Mouse (Mus musculus) limb, embryonic 10.5 days (tissue): ENCODE results near the gene Ttc28. TPM values are rescaled to one million over a fixed set of nuclear protein-coding genes. Genes with fewer than 3 reads are reported as not detected.
A peak's percentile ranks its signal among the peaks of the same experiment; 100 is the strongest.

ENCODE experiments used
- DNase-seq: peaks from one replicate; pipeline ENCODE4 v3.0.0-alpha.2; 2017; ENCODE audit warnings: low spot score
- H3K27ac ChIP-seq: fragments of 300-500 bp; sonication (generic); 2 replicates; pipeline ENCODE4 v1.5.1; 2016; ENCODE audit warnings: mild to moderate bottlenecking
- H3K27me3 ChIP-seq: fragments of 300-500 bp; sonication (generic); 2 replicates; pipeline ENCODE4 v1.6.1; 2016; ENCODE audit warnings: low read depth, mild to moderate bottlenecking; ENCODE audit not compliant: poor library complexity, severe bottlenecking
- H3K36me3 ChIP-seq: fragments of 300-500 bp; sonication (generic); 2 replicates; pipeline ENCODE4 v1.6.1; 2016; ENCODE audit warnings: mild to moderate bottlenecking, moderate library complexity
- H3K4me1 ChIP-seq: fragments of 300-500 bp; sonication (generic); 2 replicates; pipeline ENCODE4 v1.6.1; 2016
- H3K4me3 ChIP-seq: fragments of 300-500 bp; sonication (generic); 2 replicates; pipeline ENCODE4 v1.5.1; 2016; ENCODE audit warnings: mild to moderate bottlenecking, moderate library complexity
- H3K9me3 ChIP-seq: fragments of 300-500 bp; sonication (generic); replicated peaks from 2 replicates; pipeline ENCODE4 v1.6.1; 2016; ENCODE audit warnings: mild to moderate bottlenecking
- WGBS: fragments of 180-500 bp; shearing (Covaris S2); methylation state at CpG from one replicate; pipeline ENCODE4 v1.1.7; 2016; 5-methylcytosine and 5-hydroxymethylcytosine counted together
- polyA plus RNA-seq: library from polyadenylated mRNA; unstranded; fragments of >200 nt; fragmentation: Nextera tagmentation; extraction: Ambion mirVana; gene quantifications from 2 replicates; pipeline ENCODE4 v1.2.1, GENCODE M21; 2016

Ttc28 gene
- polyA plus RNA-seq, 1 experiment from 2014 or later, result 15.1 TPM

DNA sequence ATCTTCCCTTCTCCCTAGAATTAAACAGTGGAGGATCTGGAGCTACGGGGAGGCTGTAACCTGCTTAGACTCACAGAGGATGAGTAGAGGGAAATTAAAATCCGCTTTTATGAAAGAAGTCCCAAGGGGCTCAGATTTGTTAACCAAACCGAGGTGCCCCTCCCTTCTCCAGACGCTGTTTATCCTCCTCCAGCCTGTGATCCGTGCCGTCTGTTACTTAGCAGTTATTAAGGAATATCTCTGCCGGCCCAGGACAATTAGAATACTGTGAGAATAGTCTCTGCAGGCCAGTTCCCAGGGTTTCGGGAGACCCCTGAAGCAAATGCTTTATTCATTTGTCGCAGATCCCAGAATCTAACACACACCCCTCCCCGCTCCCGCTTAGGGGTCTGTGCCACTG is 283.8 kb downstream of the Ttc28 start:
- 62% methylated on average over 11 of the region's 11 CpGs for WGBS
- Histone ChIP-seq H3K9me3 (no peaks in the 10 kb centered on the region), H3K4me3 (no peak overlapping the region), H3K36me3 (no peaks in the 10 kb centered on the region), H3K27ac (no peak overlapping the region), H3K4me1 (peaks cover 72% of the 10 kb centered on the region), H3K27me3 (0 out of 2 replicates have a peak, but pooled peaks cover 10% of the 10 kb centered on the region)
- DNase-seq, result no peak

DNA sequence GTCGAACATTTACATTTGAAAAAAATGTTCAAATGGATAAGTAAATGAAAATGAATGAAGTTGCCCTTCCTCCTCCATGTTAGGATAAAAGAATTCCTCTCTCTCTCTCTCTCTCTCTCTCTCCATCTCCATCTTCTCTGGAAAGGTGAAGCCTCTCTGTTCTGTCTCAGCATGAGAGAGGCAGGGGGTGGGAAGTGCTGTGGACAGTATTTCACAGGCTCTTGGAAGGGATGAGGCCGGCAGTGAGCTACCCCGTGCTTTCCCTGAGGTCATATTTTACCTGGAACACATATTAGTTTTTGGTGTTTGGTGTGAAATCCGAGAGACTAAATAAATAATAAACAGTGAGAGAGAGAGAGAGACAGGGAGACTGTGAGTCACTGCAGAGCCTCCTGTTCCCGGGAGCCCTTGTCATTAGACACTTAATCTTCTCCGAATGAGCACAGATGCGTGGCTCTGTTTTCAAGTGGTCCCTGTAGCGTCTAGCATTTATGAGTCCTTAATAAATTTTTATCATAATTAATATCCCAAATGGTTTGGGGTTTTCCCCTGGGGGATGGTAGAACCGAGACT is 284.8 kb downstream of the Ttc28 start:
- 22% methylated on average over 9 of the region's 9 CpGs for WGBS
- Histone ChIP-seq H3K4me3 (no peak overlapping the region), H3K36me3 (no peaks in the 10 kb centered on the region), H3K27me3 (0 out of 2 replicates have a peak, but pooled peaks cover 10% of the 10 kb centered on the region), H3K4me1 (peaks cover 68% of the 10 kb centered on the region), H3K9me3 (no peaks in the 10 kb centered on the region), H3K27ac (no peak overlapping the region)
- DNase-seq, result no peak

DNA sequence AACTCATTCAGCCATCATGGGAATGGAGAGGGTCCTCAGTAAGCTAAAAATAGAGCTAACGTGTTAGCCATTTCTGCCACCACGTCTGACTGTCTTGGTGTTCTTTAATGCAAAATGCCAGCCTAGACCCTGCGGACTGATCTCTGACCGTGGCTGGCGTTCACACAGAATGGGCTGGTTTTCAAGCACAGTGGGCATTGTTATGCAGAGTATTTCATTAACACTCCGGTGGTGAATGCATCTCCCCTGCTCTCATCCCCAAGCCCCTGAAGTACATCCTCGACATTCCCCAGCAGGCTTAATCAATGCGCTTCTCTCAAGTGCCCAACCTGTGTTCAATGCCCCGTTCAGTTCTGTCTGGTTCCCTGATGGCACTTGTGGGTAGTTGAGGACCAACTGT is 290.8 kb downstream of the Ttc28 start:
- WGBS, result 53% methylated on average over 9 of the region's 9 CpGs
- no peak for DNase-seq
- H3K36me3 ChIP-seq, result peaks cover 3% of the 10 kb centered on the region; the same call in 1 of the 2 replicates
- no peak overlapping the region for H3K27ac ChIP-seq
- no peaks in the 10 kb centered on the region for H3K27me3 ChIP-seq
- no peak overlapping the region for H3K4me3 ChIP-seq
- peaks cover 41% of the 10 kb centered on the region for H3K4me1 ChIP-seq
- H3K9me3 ChIP-seq, result no peaks in the 10 kb centered on the region

- 47% methylated on average over 12 of the region's 12 CpGs for WGBS
- Histone ChIP-seq H3K27ac (0 out of 2 replicates have a peak overlapping the region, but pooled peaks have one; percentile 27), H3K27me3 (no peaks in the 10 kb centered on the region), H3K4me3 (peak overlapping the region; percentile 18; the same call in 1 of the 2 replicates), H3K9me3 (no peaks in the 10 kb centered on the region), H3K4me1 (peaks cover 72% of the 10 kb centered on the region), H3K36me3 (peaks cover 5% of the 10 kb centered on the region; the same call in 1 of the 2 replicates)
- no peak for DNase-seq
These were observed 295.8 kb downstream of the Ttc28 start for GRCm38 (mm10) chr5:111175410-111175809.

DNA sequence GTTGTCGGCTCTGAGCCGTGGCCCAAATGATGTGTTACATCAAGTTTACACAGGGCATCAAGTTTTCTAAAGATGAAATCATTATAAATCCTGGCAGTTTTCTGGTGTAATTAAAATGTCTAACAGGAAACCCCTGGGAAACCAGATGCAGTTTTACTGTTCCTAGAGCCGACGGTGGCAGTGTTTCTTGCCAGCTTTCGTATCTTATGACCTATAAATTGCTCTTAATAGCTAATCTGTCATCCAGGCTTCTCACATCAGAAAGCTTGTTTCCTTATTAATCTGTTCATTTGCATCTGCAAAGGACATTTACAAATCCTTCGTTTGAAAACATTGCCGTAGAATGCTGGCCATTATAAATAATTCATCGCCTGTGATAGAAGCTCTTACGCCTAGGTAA is 296.2 kb downstream of the Ttc28 start:
- Histone ChIP-seq H3K27me3 (no peaks in the 10 kb centered on the region), H3K36me3 (peaks cover 3% of the 10 kb centered on the region; the same call in 1 of the 2 replicates), H3K9me3 (no peaks in the 10 kb centered on the region), H3K4me3 (peak overlapping the region; percentile 18; the same call in 1 of the 2 replicates), H3K27ac (0 out of 2 replicates have a peak overlapping the region, but pooled peaks have one; percentile 27), H3K4me1 (peaks cover 76% of the 10 kb centered on the region)
- 50% methylated on average over 9 of the region's 9 CpGs for WGBS
- DNase-seq, result no peak

DNA sequence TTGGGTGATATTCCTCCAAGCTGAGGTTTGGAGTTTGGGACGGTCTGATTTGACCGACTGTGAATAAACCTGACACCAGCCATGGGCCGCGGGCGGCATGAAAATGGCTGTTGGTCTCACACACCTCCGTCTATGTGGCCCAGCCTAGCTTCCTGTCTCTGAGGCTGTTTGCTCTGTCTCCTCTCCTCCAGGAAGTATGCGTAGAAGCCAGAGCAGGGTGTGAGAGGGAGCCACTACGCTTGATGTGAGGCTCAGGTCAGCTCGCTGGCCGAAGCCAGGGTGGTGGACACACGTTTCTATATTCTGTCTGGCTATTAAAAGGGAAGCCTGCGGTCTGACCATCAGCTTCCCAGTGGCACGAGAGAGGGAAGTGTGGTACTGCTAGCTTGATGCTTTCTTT is 296.8 kb downstream of the Ttc28 start:
- 92% methylated on average over 13 of the region's 13 CpGs for WGBS
- Histone ChIP-seq H3K4me3 (no peak overlapping the region), H3K27me3 (no peaks in the 10 kb centered on the region), H3K27ac (peak overlapping the region; percentile 56; the same call in 1 of the 2 replicates), H3K36me3 (0 out of 2 replicates have a peak, but pooled peaks cover 3% of the 10 kb centered on the region), H3K9me3 (no peaks in the 10 kb centered on the region), H3K4me1 (peaks cover 80% of the 10 kb centered on the region)
- no peak for DNase-seq

GRCm38 (mm10) chr5:111178324-111179076 is 298.9 kb downstream of the Ttc28 start:
- peaks cover 82% of the 10 kb centered on the region for H3K4me1 ChIP-seq
- peak; percentile 61 for DNase-seq
- H3K36me3 ChIP-seq, result peaks cover 11% of the 10 kb centered on the region
- WGBS, result 50% methylated on average over 21 of the region's 21 CpGs
- no peaks in the 10 kb centered on the region for H3K9me3 ChIP-seq
- H3K27me3 ChIP-seq, result no peaks in the 10 kb centered on the region
- H3K4me3 ChIP-seq, result 0 out of 2 replicates have a peak overlapping the region, but pooled peaks have one; percentile 20
- peak overlapping the region; percentile 80 for H3K27ac ChIP-seq

- Histone ChIP-seq H3K4me3 (no peak overlapping the region), H3K27me3 (no peaks in the 10 kb centered on the region), H3K4me1 (peaks cover 78% of the 10 kb centered on the region), H3K9me3 (no peaks in the 10 kb centered on the region), H3K36me3 (peaks cover 16% of the 10 kb centered on the region), H3K27ac (peak overlapping the region; percentile 80; the same call in 1 of the 2 replicates)
- no peak for DNase-seq
- 77% methylated on average over 7 of the region's 7 CpGs for WGBS
These were observed 300.0 kb downstream of the Ttc28 start for GRCm38 (mm10) chr5:111179651-111180050.

GRCm38 (mm10) chr5:111180091-111181053 is 300.8 kb downstream of the Ttc28 start:
- Histone ChIP-seq H3K36me3 (peaks cover 16% of the 10 kb centered on the region), H3K4me1 (peaks cover 70% of the 10 kb centered on the region), H3K27me3 (no peaks in the 10 kb centered on the region), H3K4me3 (no peak overlapping the region), H3K9me3 (no peaks in the 10 kb centered on the region), H3K27ac (peak overlapping the region; percentile 80)
- 77% methylated on average over 25 of the region's 25 CpGs for WGBS
- no peak for DNase-seq

DNA sequence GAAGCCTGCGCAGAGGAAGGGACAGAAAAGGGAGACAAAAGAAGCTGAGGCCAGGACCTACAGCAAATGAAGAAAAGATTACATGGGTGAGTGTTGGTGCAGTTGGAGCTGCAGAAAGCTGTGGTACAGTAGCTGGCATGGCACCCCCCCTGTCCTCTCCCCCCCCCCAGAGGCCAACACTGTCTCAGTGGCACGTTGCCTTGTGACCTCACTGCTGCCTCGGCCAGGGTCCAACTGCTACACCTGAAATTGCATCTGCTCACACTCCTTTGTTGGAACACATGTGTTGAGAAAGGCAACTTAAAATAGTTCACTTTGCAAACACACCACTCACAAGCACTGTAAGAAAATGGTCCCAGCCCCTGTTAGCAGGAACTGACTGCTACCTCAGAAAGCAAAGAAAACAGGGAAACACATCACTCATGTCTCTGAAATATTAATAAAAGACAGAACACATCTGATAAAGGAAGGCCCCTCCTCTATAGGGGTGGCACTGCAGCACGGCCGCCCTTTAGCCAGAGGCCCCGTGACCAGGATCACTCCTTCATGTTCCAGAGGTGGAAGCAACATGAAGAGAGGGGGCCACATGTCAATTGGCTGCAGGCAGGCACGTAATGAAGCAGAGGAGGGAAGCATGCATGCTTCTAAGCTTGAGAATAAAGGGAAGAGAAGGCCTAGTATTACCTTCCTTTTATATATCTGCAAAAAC is 301.8 kb downstream of the Ttc28 start:
- H3K27me3 ChIP-seq, result no peaks in the 10 kb centered on the region
- DNase-seq, result no peak
- no peak overlapping the region for H3K4me3 ChIP-seq
- WGBS, result 88% methylated on average over 7 of the region's 7 CpGs
- H3K9me3 ChIP-seq, result no peaks in the 10 kb centered on the region
- H3K27ac ChIP-seq, result peak overlapping the region; percentile 80
- H3K4me1 ChIP-seq, result peaks cover 65% of the 10 kb centered on the region
- H3K36me3 ChIP-seq, result peaks cover 16% of the 10 kb centered on the region

GRCm38 (mm10) chr5:111186600-111186999 is 307.0 kb downstream of the Ttc28 start:
- no peaks in the 10 kb centered on the region for H3K27me3 ChIP-seq
- H3K9me3 ChIP-seq, result no peaks in the 10 kb centered on the region
- H3K27ac ChIP-seq, result no peak overlapping the region
- no peak overlapping the region for H3K4me3 ChIP-seq
- no peak for DNase-seq
- peaks cover 36% of the 10 kb centered on the region for H3K4me1 ChIP-seq
- peaks cover 13% of the 10 kb centered on the region for H3K36me3 ChIP-seq
- WGBS, result 38% methylated on average over 11 of the region's 11 CpGs

DNA sequence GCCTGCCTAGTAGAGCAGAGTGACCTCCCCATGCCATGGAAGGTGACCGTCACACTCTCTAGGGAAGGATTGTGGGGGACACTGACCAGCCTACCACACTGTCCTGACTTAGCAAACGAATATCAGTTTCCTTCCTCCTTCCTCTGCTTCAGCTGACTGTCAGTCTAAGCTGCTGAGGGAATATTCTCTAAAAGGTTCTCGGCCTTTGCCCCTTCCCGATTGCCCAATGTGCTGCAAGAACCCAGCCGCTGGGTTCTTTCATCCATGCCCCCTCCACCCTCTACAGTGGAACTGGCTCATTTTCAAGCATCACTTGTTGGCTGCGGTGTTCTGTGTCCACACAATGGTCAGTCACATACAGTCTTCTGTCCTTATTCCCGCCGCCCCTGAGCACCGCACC is 312.4 kb downstream of the Ttc28 start:
- DNase-seq, result no peak
- 91% methylated on average over 9 of the region's 9 CpGs for WGBS
- H3K27ac ChIP-seq, result 0 out of 2 replicates have a peak overlapping the region, but pooled peaks have one; percentile 11
- H3K4me1 ChIP-seq, result peaks cover 52% of the 10 kb centered on the region
- 0 out of 2 replicates have a peak, but pooled peaks cover 14% of the 10 kb centered on the region for H3K27me3 ChIP-seq
- H3K36me3 ChIP-seq, result no peaks in the 10 kb centered on the region
- H3K9me3 ChIP-seq, result no peaks in the 10 kb centered on the region
- H3K4me3 ChIP-seq, result no peak overlapping the region
